Mouse (Mus musculus): ENCODE data around the gene Isy1.

GRCm38 (mm10) chr6:87839797-87840341 is 1.3 kb upstream of the Isy1 start:
- TF ChIP-seq USF1 (IDR thresholded peaks at IDR 0.05; ENCODE audit: low read depth), result no peak
- TF ChIP-seq REST (IDR thresholded peaks at IDR 0.05; ENCODE audit: insufficient read depth, insufficient read length), result no peak
- no peak for TF ChIP-seq POLR2A (IDR thresholded peaks at IDR 0.05; ENCODE audit: insufficient read length, low read depth)
- TF ChIP-seq POLR2AphosphoS2 (IDR thresholded peaks at IDR 0.05; ENCODE audit: insufficient read length, low read depth), result no peak
- no peak for TF ChIP-seq TCF12 (IDR thresholded peaks at IDR 0.05; ENCODE audit: insufficient read depth, poor library complexity, severe bottlenecking)
